Mouse (Mus musculus): ENCODE measurements around the gene Flcn. TPM values are rescaled to one million over a fixed set of nuclear protein-coding genes. Genes with fewer than 3 reads are reported as not detected.
A peak's percentile ranks its signal among the peaks of the same experiment; 100 is the strongest.

Gene Flcn
- polyA plus RNA-seq, 1 experiment from 2014 or later, result 30.6 TPM

GRCm38 (mm10) chr11:59754504-59754903 lies 55.3 kb downstream of the Flcn start:
- TF ChIP-seq CTCF (IDR thresholded peaks at IDR 0.05; ENCODE audit: low read depth), result no peak
- Histone ChIP-seq H3K4me3 (replicated peaks; ENCODE audit: low read depth, low read length) (no peak overlapping the region), H3K4me1 (replicated peaks; ENCODE audit: insufficient read depth, low read length) (no peaks in the 10 kb centered on the region), H3K4me2 (ENCODE audit: low read length) (no peak overlapping the region), H3K27me3 (ENCODE audit: insufficient read depth, low read length) (no peaks in the 10 kb centered on the region), H3K36me3 (ENCODE audit: insufficient read depth, low read length) (peaks cover 66% of the 10 kb centered on the region), H3K9ac (ENCODE audit: low read depth, low read length) (no peak overlapping the region), H3K9me3 (replicated peaks; ENCODE audit: low read length) (no peaks in the 10 kb centered on the region), H3K27ac (no peak overlapping the region)
- WGBS, result 92% methylated on average over 6 of the region's 6 CpGs
- ATAC-seq (replicated peaks; ENCODE audit: low FRiP score, low read depth), result no peak
- no peak for DNase-seq (ENCODE audit: low spot score)

GRCm38 (mm10) chr11:59749050-59749449 lies 60.8 kb downstream of the Flcn start:
- Histone ChIP-seq H3K9me3 (replicated peaks; ENCODE audit: low read length) (no peaks in the 10 kb centered on the region), H3K4me2 (ENCODE audit: low read length) (no peak overlapping the region), H3K4me1 (replicated peaks; ENCODE audit: insufficient read depth, low read length) (no peaks in the 10 kb centered on the region), H3K4me3 (replicated peaks; ENCODE audit: low read depth, low read length) (no peak overlapping the region), H3K27ac (no peak overlapping the region), H3K9ac (ENCODE audit: low read depth, low read length) (no peak overlapping the region), H3K36me3 (ENCODE audit: insufficient read depth, low read length) (peaks cover 38% of the 10 kb centered on the region), H3K27me3 (ENCODE audit: insufficient read depth, low read length) (no peaks in the 10 kb centered on the region)
- TF ChIP-seq CTCF (IDR thresholded peaks at IDR 0.05; ENCODE audit: low read depth), result no peak
- 93% methylated on average over 3 of the region's 3 CpGs for WGBS
- DNase-seq (ENCODE audit: low spot score), result no peak
- no peak for ATAC-seq (replicated peaks; ENCODE audit: low FRiP score, low read depth)

- Histone ChIP-seq H3K4me2 (ENCODE audit: low read length) (no peak overlapping the region), H3K27me3 (ENCODE audit: insufficient read depth, low read length) (no peaks in the 10 kb centered on the region), H3K36me3 (ENCODE audit: insufficient read depth, low read length) (peaks cover 42% of the 10 kb centered on the region), H3K9me3 (replicated peaks; ENCODE audit: low read length) (no peaks in the 10 kb centered on the region), H3K4me3 (replicated peaks; ENCODE audit: low read depth, low read length) (no peak overlapping the region), H3K4me1 (replicated peaks; ENCODE audit: insufficient read depth, low read length) (no peaks in the 10 kb centered on the region), H3K9ac (ENCODE audit: low read depth, low read length) (no peak overlapping the region), H3K27ac (no peak overlapping the region)
- DNase-seq (ENCODE audit: low spot score), result peak; percentile 68
- ATAC-seq (replicated peaks; ENCODE audit: low FRiP score, low read depth), result no peak
- WGBS, result 82% methylated on average over 2 of the region's 2 CpGs
- peak; percentile 77 for TF ChIP-seq CTCF (IDR thresholded peaks at IDR 0.05; ENCODE audit: low read depth)
Observed at GRCm38 (mm10) chr11:59746614-59747013, 63.2 kb downstream of the Flcn start.

GRCm38 (mm10) chr11:59745851-59746250 lies 64.0 kb downstream of the Flcn start:
- ATAC-seq (replicated peaks; ENCODE audit: low FRiP score, low read depth), result no peak
- no peak overlapping the region for H3K9ac ChIP-seq (ENCODE audit: low read depth, low read length)
- H3K4me3 ChIP-seq (replicated peaks; ENCODE audit: low read depth, low read length), result no peak overlapping the region
- WGBS, result 74% methylated on average over 5 of the region's 5 CpGs
- H3K4me1 ChIP-seq (replicated peaks; ENCODE audit: insufficient read depth, low read length), result no peaks in the 10 kb centered on the region
- H3K36me3 ChIP-seq (ENCODE audit: insufficient read depth, low read length), result peaks cover 48% of the 10 kb centered on the region
- H3K4me2 ChIP-seq (ENCODE audit: low read length), result no peak overlapping the region
- no peaks in the 10 kb centered on the region for H3K9me3 ChIP-seq (replicated peaks; ENCODE audit: low read length)
- DNase-seq (ENCODE audit: low spot score), result no peak
- no peak for TF ChIP-seq CTCF (IDR thresholded peaks at IDR 0.05; ENCODE audit: low read depth)
- no peak overlapping the region for H3K27ac ChIP-seq
- no peaks in the 10 kb centered on the region for H3K27me3 ChIP-seq (ENCODE audit: insufficient read depth, low read length)

- H3K27ac ChIP-seq, result no peak overlapping the region
- WGBS, result 92% methylated on average over 4 of the region's 4 CpGs
- no peak overlapping the region for H3K9ac ChIP-seq (ENCODE audit: low read depth, low read length)
- no peak for TF ChIP-seq CTCF (IDR thresholded peaks at IDR 0.05; ENCODE audit: low read depth)
- ATAC-seq (replicated peaks; ENCODE audit: low FRiP score, low read depth) (no peak), DNase-seq (ENCODE audit: low spot score) (no peak)
- peaks cover 53% of the 10 kb centered on the region for H3K36me3 ChIP-seq (ENCODE audit: insufficient read depth, low read length)
- H3K4me2 ChIP-seq (ENCODE audit: low read length), result no peak overlapping the region
- no peaks in the 10 kb centered on the region for H3K4me1 ChIP-seq (replicated peaks; ENCODE audit: insufficient read depth, low read length)
- no peaks in the 10 kb centered on the region for H3K9me3 ChIP-seq (replicated peaks; ENCODE audit: low read length)
- no peaks in the 10 kb centered on the region for H3K27me3 ChIP-seq (ENCODE audit: insufficient read depth, low read length)
- H3K4me3 ChIP-seq (replicated peaks; ENCODE audit: low read depth, low read length), result no peak overlapping the region
Observed at GRCm38 (mm10) chr11:59744374-59744773, 65.4 kb downstream of the Flcn start.

GRCm38 (mm10) chr11:59743712-59744111 lies 66.1 kb downstream of the Flcn start:
- H3K27ac ChIP-seq, result no peak overlapping the region
- no peak overlapping the region for H3K4me2 ChIP-seq (ENCODE audit: low read length)
- peaks cover 57% of the 10 kb centered on the region for H3K36me3 ChIP-seq (ENCODE audit: insufficient read depth, low read length)
- no peak overlapping the region for H3K4me3 ChIP-seq (replicated peaks; ENCODE audit: low read depth, low read length)
- no peaks in the 10 kb centered on the region for H3K9me3 ChIP-seq (replicated peaks; ENCODE audit: low read length)
- 100% methylated on average over 1 of the region's 1 CpGs for WGBS
- ATAC-seq (replicated peaks; ENCODE audit: low FRiP score, low read depth) (no peak), DNase-seq (ENCODE audit: low spot score) (no peak)
- TF ChIP-seq CTCF (IDR thresholded peaks at IDR 0.05; ENCODE audit: low read depth), result no peak
- no peaks in the 10 kb centered on the region for H3K27me3 ChIP-seq (ENCODE audit: insufficient read depth, low read length)
- no peak overlapping the region for H3K9ac ChIP-seq (ENCODE audit: low read depth, low read length)
- no peaks in the 10 kb centered on the region for H3K4me1 ChIP-seq (replicated peaks; ENCODE audit: insufficient read depth, low read length)

GRCm38 (mm10) chr11:59743307-59743706 lies 66.5 kb downstream of the Flcn start:
- no peaks in the 10 kb centered on the region for H3K4me1 ChIP-seq (replicated peaks; ENCODE audit: insufficient read depth, low read length)
- no peak for TF ChIP-seq CTCF (IDR thresholded peaks at IDR 0.05; ENCODE audit: low read depth)
- no peak for ATAC-seq (replicated peaks; ENCODE audit: low FRiP score, low read depth)
- no peak overlapping the region for H3K4me2 ChIP-seq (ENCODE audit: low read length)
- H3K4me3 ChIP-seq (replicated peaks; ENCODE audit: low read depth, low read length), result no peak overlapping the region
- H3K27ac ChIP-seq, result no peak overlapping the region
- no peaks in the 10 kb centered on the region for H3K9me3 ChIP-seq (replicated peaks; ENCODE audit: low read length)
- H3K9ac ChIP-seq (ENCODE audit: low read depth, low read length), result no peak overlapping the region
- DNase-seq (ENCODE audit: low spot score), result no peak
- H3K36me3 ChIP-seq (ENCODE audit: insufficient read depth, low read length), result peaks cover 60% of the 10 kb centered on the region
- WGBS, result 97% methylated on average over 2 of the region's 2 CpGs
- no peaks in the 10 kb centered on the region for H3K27me3 ChIP-seq (ENCODE audit: insufficient read depth, low read length)

Measured in kidney, postnatal 0 days (tissue).